Mouse (Mus musculus): ENCODE results near the gene Usp53. TPM values are rescaled to one million over a fixed set of nuclear protein-coding genes. Genes with fewer than 3 reads are reported as not detected.

Gene Usp53
- polyA plus RNA-seq, 1 experiment: 1.7 TPM

- Histone ChIP-seq H3K79me3 (ENCODE audit: low read depth) (peaks cover 23% of the 10 kb centered on the region), H3ac (ENCODE audit: control insufficient read depth, insufficient read length, low read depth) (peak within 1 kb of the TSS; percentile 81), H3K4me3 (ENCODE audit: insufficient read depth, poor library complexity, severe bottlenecking) (peak within 1 kb of the TSS; percentile 56), H3K36me3 (ENCODE audit: control insufficient read depth, insufficient read depth) (peaks cover 13% of the 10 kb centered on the region), H3K79me2 (ENCODE audit: control insufficient read depth, insufficient read depth) (peaks cover 31% of the 10 kb centered on the region), H3K27me3 (ENCODE audit: control insufficient read depth, insufficient read depth, insufficient read length) (no peaks in the 10 kb centered on the region)
- TF ChIP-seq MAX (IDR thresholded peaks at IDR 0.05) (peak; percentile 35), FOSL1 (IDR thresholded peaks at IDR 0.05; ENCODE audit: insufficient read depth, low read length, poor library complexity, severe bottlenecking) (no peak)
Observed at GRCm38 (mm10) chr3:122924009-122924914, 60.0 kb downstream of the Usp53 start, which contains the start of gene 1810037I17Rik. TSS of gene 1810037I17Rik (plus strand) at chr3:122924203.

- Histone ChIP-seq H3K79me2 (ENCODE audit: control insufficient read depth, insufficient read depth) (peaks cover 31% of the 10 kb centered on the region), H3K4me3 (ENCODE audit: insufficient read depth, poor library complexity, severe bottlenecking) (no peak overlapping the region), H3ac (ENCODE audit: control insufficient read depth, insufficient read length, low read depth) (no peak overlapping the region), H3K79me3 (ENCODE audit: low read depth) (peaks cover 23% of the 10 kb centered on the region), H3K27me3 (ENCODE audit: control insufficient read depth, insufficient read depth, insufficient read length) (no peaks in the 10 kb centered on the region), H3K36me3 (ENCODE audit: control insufficient read depth, insufficient read depth) (peaks cover 13% of the 10 kb centered on the region)
- TF ChIP-seq CEBPB (IDR thresholded peaks at IDR 0.05; ENCODE audit: low read depth) (no peak), FOSL1 (IDR thresholded peaks at IDR 0.05; ENCODE audit: insufficient read depth, low read length, poor library complexity, severe bottlenecking) (no peak), MAX (IDR thresholded peaks at IDR 0.05) (no peak), USF1 (IDR thresholded peaks at IDR 0.05; ENCODE audit: low read depth) (no peak), MYOG (IDR thresholded peaks at IDR 0.05; ENCODE audit: control insufficient read depth, extremely low read depth, insufficient read length) (no peak), CTCF (IDR thresholded peaks at IDR 0.05; ENCODE audit: control insufficient read depth, insufficient read depth, insufficient read length) (no peak), MYOD1 (IDR thresholded peaks at IDR 0.05; ENCODE audit: control insufficient read depth, insufficient read length, low read depth) (no peak)
Observed at GRCm38 (mm10) chr3:122923147-122923546, 61.2 kb downstream of the Usp53 start.

GRCm38 (mm10) chr3:122921676-122922527 is 62.4 kb downstream of the Usp53 start:
- H3ac ChIP-seq (ENCODE audit: control insufficient read depth, insufficient read length, low read depth): no peak overlapping the region
- H3K36me3 ChIP-seq (ENCODE audit: control insufficient read depth, insufficient read depth): peaks cover 6% of the 10 kb centered on the region
- H3K79me2 ChIP-seq (ENCODE audit: control insufficient read depth, insufficient read depth): peaks cover 25% of the 10 kb centered on the region
- peaks cover 23% of the 10 kb centered on the region for H3K79me3 ChIP-seq (ENCODE audit: low read depth)
- TF ChIP-seq CEBPB (IDR thresholded peaks at IDR 0.05; ENCODE audit: low read depth) (no peak), FOSL1 (IDR thresholded peaks at IDR 0.05; ENCODE audit: insufficient read depth, low read length, poor library complexity, severe bottlenecking) (no peak), MYOD1 (IDR thresholded peaks at IDR 0.05; ENCODE audit: control insufficient read depth, insufficient read length, low read depth) (no peak), USF1 (IDR thresholded peaks at IDR 0.05; ENCODE audit: low read depth) (no peak), MAX (IDR thresholded peaks at IDR 0.05) (no peak), CTCF (IDR thresholded peaks at IDR 0.05; ENCODE audit: control insufficient read depth, insufficient read depth, insufficient read length) (no peak), MYOG (IDR thresholded peaks at IDR 0.05; ENCODE audit: control insufficient read depth, extremely low read depth, insufficient read length) (no peak)
- H3K4me3 ChIP-seq (ENCODE audit: insufficient read depth, poor library complexity, severe bottlenecking): no peak overlapping the region
- no peaks in the 10 kb centered on the region for H3K27me3 ChIP-seq (ENCODE audit: control insufficient read depth, insufficient read depth, insufficient read length)

- H3K36me3 ChIP-seq (ENCODE audit: control insufficient read depth, insufficient read depth): no peaks in the 10 kb centered on the region
- H3K79me3 ChIP-seq (ENCODE audit: low read depth): peaks cover 12% of the 10 kb centered on the region
- no peaks in the 10 kb centered on the region for H3K27me3 ChIP-seq (ENCODE audit: control insufficient read depth, insufficient read depth, insufficient read length)
- no peak for TF ChIP-seq CEBPB (IDR thresholded peaks at IDR 0.05; ENCODE audit: low read depth)
- no peak for TF ChIP-seq MYOG (IDR thresholded peaks at IDR 0.05; ENCODE audit: control insufficient read depth, extremely low read depth, insufficient read length)
- no peak for TF ChIP-seq CTCF (IDR thresholded peaks at IDR 0.05; ENCODE audit: control insufficient read depth, insufficient read depth, insufficient read length)
- no peak for TF ChIP-seq MYOD1 (IDR thresholded peaks at IDR 0.05; ENCODE audit: control insufficient read depth, insufficient read length, low read depth)
- TF ChIP-seq FOSL1 (IDR thresholded peaks at IDR 0.05; ENCODE audit: insufficient read depth, low read length, poor library complexity, severe bottlenecking): no peak
- TF ChIP-seq USF1 (IDR thresholded peaks at IDR 0.05; ENCODE audit: low read depth): no peak
- no peak for TF ChIP-seq MAX (IDR thresholded peaks at IDR 0.05)
- H3K4me3 ChIP-seq (ENCODE audit: insufficient read depth, poor library complexity, severe bottlenecking): no peak overlapping the region
- no peak overlapping the region for H3ac ChIP-seq (ENCODE audit: control insufficient read depth, insufficient read length, low read depth)
- H3K79me2 ChIP-seq (ENCODE audit: control insufficient read depth, insufficient read depth): peaks cover 16% of the 10 kb centered on the region
Observed at GRCm38 (mm10) chr3:122920572-122921435, 63.5 kb downstream of the Usp53 start.

- Histone ChIP-seq H3K27me3 (ENCODE audit: control insufficient read depth, insufficient read depth, insufficient read length) (no peaks in the 10 kb centered on the region), H3K36me3 (ENCODE audit: control insufficient read depth, insufficient read depth) (no peaks in the 10 kb centered on the region), H3K79me2 (ENCODE audit: control insufficient read depth, insufficient read depth) (peaks cover under 1% of the 10 kb centered on the region), H3K79me3 (ENCODE audit: low read depth) (no peaks in the 10 kb centered on the region), H3K4me3 (ENCODE audit: insufficient read depth, poor library complexity, severe bottlenecking) (no peak within 1 kb of the TSS), H3ac (ENCODE audit: control insufficient read depth, insufficient read length, low read depth) (no peak within 1 kb of the TSS)
- TF ChIP-seq MYOD1 (IDR thresholded peaks at IDR 0.05; ENCODE audit: control insufficient read depth, insufficient read length, low read depth) (no peak), USF1 (IDR thresholded peaks at IDR 0.05; ENCODE audit: low read depth) (no peak), CTCF (IDR thresholded peaks at IDR 0.05; ENCODE audit: control insufficient read depth, insufficient read depth, insufficient read length) (no peak), MAX (IDR thresholded peaks at IDR 0.05) (no peak), CEBPB (IDR thresholded peaks at IDR 0.05; ENCODE audit: low read depth) (no peak), FOSL1 (IDR thresholded peaks at IDR 0.05; ENCODE audit: insufficient read depth, low read length, poor library complexity, severe bottlenecking) (no peak), MYOG (IDR thresholded peaks at IDR 0.05; ENCODE audit: control insufficient read depth, extremely low read depth, insufficient read length) (no peak)
Observed at GRCm38 (mm10) chr3:122919260-122919659, 65.0 kb downstream of the Usp53 start, which contains the start of gene Gm10959. TSS of gene Gm10959 (minus strand) at chr3:122919360.
